Mouse (Mus musculus) heart, embryonic 12.5 days (tissue): Measurements from ENCODE around the gene Klf11. TPM values are rescaled to one million over a fixed set of nuclear protein-coding genes. Genes with fewer than 3 reads are reported as not detected.

Source experiments
- ATAC-seq: fragments of 200-750 bp; cut with Nextera tagmentation; 2 replicates; pipeline ENCODE4 v1.8.0; 2017; ENCODE audit warnings: moderate TSS enrichment, moderate library complexity; ENCODE audit not compliant: insufficient number of reproducible peaks, low FRiP score
- H3K27ac ChIP-seq: fragments of 300-500 bp; sonication (generic); 2 replicates; pipeline ENCODE4 v1.5.1; 2016; ENCODE audit warnings: mild to moderate bottlenecking, moderate library complexity; ENCODE audit not compliant: poor library complexity, severe bottlenecking
- H3K27me3 ChIP-seq: fragments of 300-500 bp; sonication (generic); replicated peaks from 2 replicates; pipeline ENCODE4 v1.6.1; 2016; ENCODE audit warnings: mild to moderate bottlenecking, moderate library complexity
- H3K36me3 ChIP-seq: fragments of 300-500 bp; sonication (generic); 2 replicates; pipeline ENCODE4 v1.6.1; 2016; ENCODE audit warnings: mild to moderate bottlenecking, moderate library complexity
- H3K4me1 ChIP-seq: fragments of 300-500 bp; sonication (generic); replicated peaks from 2 replicates; pipeline ENCODE4 v1.6.1; 2016; ENCODE audit warnings: mild to moderate bottlenecking
- H3K4me2 ChIP-seq: fragments of 300-500 bp; sonication (generic); 2 replicates; pipeline ENCODE4 v1.6.1; 2016; ENCODE audit warnings: mild to moderate bottlenecking, moderate library complexity
- H3K4me3 ChIP-seq: fragments of 300-500 bp; sonication (generic); 2 replicates; pipeline ENCODE4 v1.5.1; 2016; ENCODE audit warnings: mild to moderate bottlenecking
- H3K9ac ChIP-seq: fragments of 300-500 bp; sonication (generic); 2 replicates; pipeline ENCODE4 v1.6.1; 2016; ENCODE audit warnings: mild to moderate bottlenecking, moderate library complexity
- H3K9me3 ChIP-seq: fragments of 300-500 bp; sonication (generic); replicated peaks from 2 replicates; pipeline ENCODE4 v1.6.1; 2016; ENCODE audit warnings: mild to moderate bottlenecking, moderate library complexity
- WGBS: fragments of 180-500 bp; shearing (Covaris S2); methylation state at CpG from one replicate; pipeline ENCODE4 v1.1.7; 2016; 5-methylcytosine and 5-hydroxymethylcytosine counted together
- polyA plus RNA-seq: library from polyadenylated mRNA; unstranded; fragments of >200 nt; fragmentation: Nextera tagmentation; extraction: Ambion mirVana; gene quantifications from 2 replicates; pipeline ENCODE4 v1.2.1, GENCODE M21; 2016

Klf11 gene
- polyA plus RNA-seq, 1 experiment from 2014 or later, result 20.6 TPM

DNA sequence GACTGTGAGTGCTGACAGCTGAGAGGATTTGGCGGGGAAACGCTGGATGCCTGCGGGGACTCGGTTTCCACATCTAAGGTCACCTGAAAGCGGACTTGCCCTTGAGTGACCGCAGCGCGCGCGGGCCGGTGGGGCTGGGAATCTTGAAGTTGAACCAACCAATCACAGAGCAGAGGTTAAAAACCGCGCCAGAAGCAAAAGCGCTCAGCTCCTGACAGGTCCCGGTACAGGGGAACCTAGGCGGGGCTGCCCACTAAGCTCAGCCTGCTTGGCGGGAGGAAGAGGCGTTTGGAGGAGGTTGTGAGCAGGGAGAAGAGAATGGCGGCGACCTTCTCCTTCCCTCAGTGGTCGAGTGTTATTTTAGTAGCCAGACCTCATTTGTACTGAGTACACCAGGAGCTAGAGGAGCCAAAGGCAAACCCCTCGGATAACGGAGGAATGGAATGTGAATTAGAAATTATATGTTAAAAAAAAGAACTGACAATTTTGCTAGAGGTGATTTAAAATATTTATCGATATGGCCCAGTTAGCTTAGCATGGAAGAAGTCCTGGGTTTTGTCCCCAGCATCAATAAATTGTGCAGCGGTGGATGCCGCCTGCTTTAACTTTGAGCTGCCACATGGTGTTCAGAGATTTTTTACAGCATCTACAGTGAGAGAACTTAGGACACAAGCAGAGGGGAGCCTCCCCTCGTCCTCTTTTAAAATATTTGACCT lies 55.8 kb downstream of the Klf11 start:
- Histone ChIP-seq H3K9ac (peak overlapping the region; percentile 79), H3K27ac (peak overlapping the region; percentile 17), H3K4me1 (peaks cover 45% of the 10 kb centered on the region)

DNA sequence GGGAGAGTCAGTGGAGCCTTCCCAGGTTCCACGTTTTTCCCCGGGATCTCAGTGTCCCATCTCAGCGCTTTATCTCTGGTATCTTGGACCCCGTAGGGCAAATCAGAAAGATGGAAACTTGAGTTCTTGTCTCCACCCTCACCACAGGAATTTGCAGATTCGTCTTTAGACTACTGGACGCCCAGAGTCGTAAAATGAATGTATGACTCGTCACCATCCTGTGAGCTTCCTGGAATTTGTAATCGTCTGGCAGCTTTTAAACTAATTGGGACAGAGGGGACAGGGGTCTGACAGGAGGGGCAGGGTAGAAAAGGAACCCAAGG lies 56.4 kb downstream of the Klf11 start:
- peak overlapping the region; percentile 84 for H3K4me2 ChIP-seq
- peaks cover 48% of the 10 kb centered on the region for H3K4me1 ChIP-seq
- H3K27me3 ChIP-seq, result no peaks in the 10 kb centered on the region
- peak overlapping the region; percentile 49; the same call in 1 of the 2 replicates for H3K27ac ChIP-seq
- WGBS, result 0% methylated on average over 9 of the region's 9 CpGs
- H3K9me3 ChIP-seq, result no peaks in the 10 kb centered on the region
- ATAC-seq, result no peak
- H3K9ac ChIP-seq, result peak overlapping the region; percentile 79
- H3K4me3 ChIP-seq, result peak overlapping the region; percentile 81
- H3K36me3 ChIP-seq, result peaks cover 22% of the 10 kb centered on the region

More for the DNA sequence above, 55.8 kb downstream of the Klf11 start:
- Histone ChIP-seq H3K9me3 (no peaks in the 10 kb centered on the region), H3K36me3 (peaks cover 17% of the 10 kb centered on the region), H3K27me3 (no peaks in the 10 kb centered on the region), H3K4me3 (peak overlapping the region; percentile 81), H3K4me2 (peak overlapping the region; percentile 84)
- WGBS, result under 1% methylated on average over 27 of the region's 27 CpGs
- ATAC-seq, result peak; percentile 23; the same call in 1 of the 2 replicates

DNA sequence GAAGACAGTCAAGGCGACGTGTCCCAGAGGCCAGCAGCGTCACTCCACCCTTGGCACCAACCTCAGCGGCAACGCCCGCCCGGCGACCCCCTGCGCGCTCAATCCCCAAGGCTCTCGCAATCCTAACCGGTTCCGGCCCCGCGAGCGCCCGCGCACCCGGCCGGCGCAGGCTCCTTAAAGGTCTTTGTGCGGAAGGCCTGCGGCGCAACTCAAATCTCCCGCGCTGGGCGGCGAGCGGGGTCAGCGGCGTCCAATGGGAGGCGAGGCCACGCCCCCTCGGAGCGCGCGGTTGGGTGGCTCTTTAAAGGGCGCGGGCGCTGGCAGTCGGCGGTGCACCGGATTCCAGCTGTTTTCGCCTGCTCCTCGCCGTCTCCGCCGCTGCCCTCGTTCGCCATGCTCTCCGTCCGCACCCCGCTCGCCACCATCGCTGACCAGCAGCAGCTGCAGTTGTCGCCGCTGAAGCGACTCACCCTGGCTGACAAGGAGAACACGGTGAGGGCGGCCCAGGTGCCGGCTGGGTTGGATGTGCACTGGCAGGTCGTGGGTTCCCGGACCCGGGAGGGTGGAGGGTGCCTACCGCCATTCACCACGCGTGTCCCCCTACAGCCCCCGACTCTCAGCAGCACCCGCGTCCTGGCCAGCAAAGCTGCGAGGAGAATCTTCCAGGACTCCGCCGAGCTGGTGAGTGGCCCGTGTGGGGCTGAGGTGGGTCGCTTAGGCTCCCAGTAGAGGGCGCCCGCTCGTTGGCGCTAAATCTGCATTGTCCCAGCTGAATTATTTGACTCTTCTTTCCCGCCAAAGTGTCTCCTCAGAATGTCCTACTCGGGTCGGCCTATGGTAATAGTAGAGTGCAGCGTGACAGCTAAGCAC lies 57.1 kb downstream of the Klf11 start, which contains the start of gene Rrm2:
Gene Rrm2 (plus strand): TSS at position 288 of the 870 bp plus-strand sequence.
- peak; percentile 90 for ATAC-seq
- Histone ChIP-seq H3K27me3 (no peaks in the 10 kb centered on the region), H3K9ac (peak within 1 kb of the TSS; percentile 79), H3K36me3 (peaks cover 29% of the 10 kb centered on the region), H3K4me2 (peak within 1 kb of the TSS; percentile 84), H3K9me3 (no peaks in the 10 kb centered on the region), H3K4me3 (peak within 1 kb of the TSS; percentile 81), H3K4me1 (peaks cover 43% of the 10 kb centered on the region), H3K27ac (peak within 1 kb of the TSS; percentile 69)
- under 1% methylated on average over 83 of the region's 83 CpGs for WGBS

DNA sequence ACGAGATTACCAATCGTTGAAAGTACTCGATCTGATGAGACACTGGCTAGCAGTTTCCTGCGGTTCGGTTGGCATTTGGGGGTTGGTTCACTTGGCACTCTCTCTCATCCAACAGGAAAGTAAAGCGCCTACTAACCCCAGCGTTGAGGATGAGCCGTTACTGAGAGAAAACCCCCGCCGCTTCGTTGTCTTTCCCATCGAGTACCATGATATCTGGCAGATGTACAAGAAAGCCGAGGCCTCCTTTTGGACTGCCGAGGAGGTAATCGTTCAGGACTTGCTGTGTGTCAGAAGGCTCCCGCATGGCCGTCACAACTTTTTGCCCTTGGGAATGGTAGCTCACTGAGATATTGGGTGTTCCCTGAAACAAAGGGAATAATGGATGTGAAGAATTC lies 57.7 kb downstream of the Klf11 start:
- H3K9me3 ChIP-seq, result no peaks in the 10 kb centered on the region
- peak overlapping the region; percentile 84 for H3K4me2 ChIP-seq
- no peaks in the 10 kb centered on the region for H3K27me3 ChIP-seq
- under 1% methylated on average over 17 of the region's 17 CpGs for WGBS
- peaks cover 32% of the 10 kb centered on the region for H3K36me3 ChIP-seq
- no peak for ATAC-seq
- peak overlapping the region; percentile 79 for H3K9ac ChIP-seq
- peak overlapping the region; percentile 81 for H3K4me3 ChIP-seq
- peak overlapping the region; percentile 19; the same call in 1 of the 2 replicates for H3K27ac ChIP-seq
- peaks cover 39% of the 10 kb centered on the region for H3K4me1 ChIP-seq

DNA sequence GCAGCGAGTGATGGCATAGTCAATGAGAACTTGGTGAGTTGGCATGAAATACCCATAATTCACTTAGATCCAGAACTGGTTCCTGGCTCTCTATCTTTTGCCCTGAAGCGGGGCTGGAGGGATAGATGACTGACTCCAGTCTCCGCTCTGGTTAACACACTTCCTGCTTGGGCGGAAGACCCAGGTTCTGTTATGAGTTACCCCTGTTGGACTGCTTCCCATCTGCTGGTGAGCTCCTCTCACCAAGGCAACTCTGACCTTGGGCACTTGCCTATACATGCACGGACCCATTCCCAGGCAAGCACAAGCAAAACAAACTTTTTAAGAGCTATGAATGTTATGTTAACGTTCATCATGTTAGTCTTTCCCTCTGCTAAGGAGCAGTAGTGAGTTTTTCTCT lies 58.3 kb downstream of the Klf11 start:
- H3K27ac ChIP-seq, result peak overlapping the region; percentile 19; the same call in 1 of the 2 replicates
- peaks cover 39% of the 10 kb centered on the region for H3K4me1 ChIP-seq
- peaks cover 37% of the 10 kb centered on the region for H3K36me3 ChIP-seq
- H3K4me2 ChIP-seq, result peak overlapping the region; percentile 84
- no peak for ATAC-seq
- WGBS, result 30% methylated on average over 6 of the region's 6 CpGs
- no peaks in the 10 kb centered on the region for H3K27me3 ChIP-seq
- peak overlapping the region; percentile 81 for H3K4me3 ChIP-seq
- H3K9ac ChIP-seq, result peak overlapping the region; percentile 79
- no peaks in the 10 kb centered on the region for H3K9me3 ChIP-seq

DNA sequence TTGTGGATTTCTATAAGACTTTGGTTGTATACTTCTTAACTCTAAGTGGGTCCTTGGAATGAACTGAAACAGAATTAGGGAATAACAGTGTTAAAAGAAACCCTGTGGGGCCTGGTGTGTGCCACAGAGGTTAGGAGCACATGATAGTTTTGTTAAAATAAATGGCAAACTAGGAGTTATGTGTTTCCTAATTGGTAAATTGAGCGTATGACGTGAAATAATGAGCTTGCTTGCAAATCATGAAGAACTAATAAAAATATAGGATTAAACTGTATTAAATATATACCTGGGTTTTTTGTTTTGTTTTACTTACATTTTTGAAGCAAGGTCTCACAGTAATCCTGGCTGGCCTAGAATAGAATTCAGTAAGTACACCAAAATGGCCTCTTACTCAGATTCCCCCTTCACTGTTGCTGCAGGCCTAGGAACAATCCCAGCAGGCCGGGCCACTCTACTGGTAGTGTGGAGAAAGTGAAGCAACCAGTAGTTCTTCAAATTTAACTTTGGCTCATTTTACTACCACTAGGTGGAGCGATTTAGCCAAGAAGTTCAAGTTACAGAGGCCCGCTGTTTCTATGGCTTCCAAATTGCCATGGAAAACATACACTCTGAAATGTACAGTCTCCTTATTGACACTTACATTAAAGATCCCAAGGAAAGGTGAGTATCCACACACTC lies 58.9 kb downstream of the Klf11 start:
- Histone ChIP-seq H3K27me3 (no peaks in the 10 kb centered on the region), H3K4me1 (peaks cover 44% of the 10 kb centered on the region), H3K4me2 (peak overlapping the region; percentile 84), H3K9me3 (no peaks in the 10 kb centered on the region), H3K4me3 (peak overlapping the region; percentile 81), H3K36me3 (peaks cover 39% of the 10 kb centered on the region), H3K27ac (peak overlapping the region; percentile 19; the same call in 1 of the 2 replicates), H3K9ac (0 out of 2 replicates have a peak overlapping the region, but pooled peaks have one; percentile 79)
- ATAC-seq, result no peak
- WGBS, result 37% methylated on average over 5 of the region's 5 CpGs

DNA sequence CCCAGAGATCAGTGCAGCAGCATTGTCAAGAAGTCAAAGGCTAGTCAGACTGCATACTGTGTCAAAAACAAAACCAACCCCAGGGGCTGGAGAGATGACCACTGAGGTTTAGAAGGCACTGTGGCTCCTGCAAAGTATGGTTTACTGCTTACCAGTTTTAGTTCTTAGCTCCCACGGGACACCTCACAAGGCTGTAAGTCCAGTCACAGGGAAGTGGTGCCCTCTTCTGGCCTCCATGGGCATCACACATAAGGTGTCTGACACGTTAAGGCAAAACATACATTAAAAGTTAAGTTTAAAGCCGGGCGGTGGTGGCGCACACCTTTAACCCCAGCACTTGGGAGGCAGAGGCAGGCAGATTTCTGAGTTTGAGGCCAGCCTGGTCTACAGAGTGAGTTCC lies 59.6 kb downstream of the Klf11 start:
- 72% methylated on average over 5 of the region's 5 CpGs for WGBS
- H3K4me3 ChIP-seq, result no peak overlapping the region
- H3K9ac ChIP-seq, result no peak overlapping the region
- H3K27me3 ChIP-seq, result no peaks in the 10 kb centered on the region
- no peak overlapping the region for H3K27ac ChIP-seq
- H3K4me1 ChIP-seq, result peaks cover 44% of the 10 kb centered on the region
- no peaks in the 10 kb centered on the region for H3K9me3 ChIP-seq
- no peak for ATAC-seq
- peak overlapping the region; percentile 84 for H3K4me2 ChIP-seq
- peaks cover 39% of the 10 kb centered on the region for H3K36me3 ChIP-seq

Other genes starting within 250 kb of the Klf11 start
- gene Taf1b, start 152.9 kb upstream of the Klf11 start, polyA plus RNA-seq, result 23.9 and 25.4 TPM in 2 replicates
- gene Grhl1, start 79.0 kb upstream of the Klf11 start, polyA plus RNA-seq, result 3.9 and 4.5 TPM in 2 replicates
- gene Cys1, start 30.5 kb downstream of the Klf11 start, polyA plus RNA-seq, result 0.76 and 1.0 TPM in 2 replicates
- 280 and 281 TPM in 2 replicates for gene Rrm2, start 57.0 kb downstream of the Klf11 start, polyA plus RNA-seq
- gene Mboat2, start 179.6 kb downstream of the Klf11 start, polyA plus RNA-seq, result 35.8 and 37.1 TPM in 2 replicates